Mouse (Mus musculus) cerebellum, adult 18-20 months (tissue): ENCODE data around the gene Cnpy4.
"Not testable (repeated sequence)": the region's sequence is repeated elsewhere in the genome, so short reads cannot be mapped to it uniquely, and the experiment has no call there.

Source experiments
- DNase-seq, 2 experiments: peaks; one replicate each; pipeline ENCODE4 v3.0.0; 2021

Cnpy4 gene

GRCm38 (mm10) chr5:138207253-138207652 is 20.0 kb downstream of the Cnpy4 start:
- DNase-seq: no peak

- no peak for DNase-seq
These were observed 20.6 kb downstream of the Cnpy4 start for GRCm38 (mm10) chr5:138207873-138208272.

GRCm38 (mm10) chr5:138216632-138217031 is 29.3 kb downstream of the Cnpy4 start:
- DNase-seq: not testable (repeated sequence)

DNA sequence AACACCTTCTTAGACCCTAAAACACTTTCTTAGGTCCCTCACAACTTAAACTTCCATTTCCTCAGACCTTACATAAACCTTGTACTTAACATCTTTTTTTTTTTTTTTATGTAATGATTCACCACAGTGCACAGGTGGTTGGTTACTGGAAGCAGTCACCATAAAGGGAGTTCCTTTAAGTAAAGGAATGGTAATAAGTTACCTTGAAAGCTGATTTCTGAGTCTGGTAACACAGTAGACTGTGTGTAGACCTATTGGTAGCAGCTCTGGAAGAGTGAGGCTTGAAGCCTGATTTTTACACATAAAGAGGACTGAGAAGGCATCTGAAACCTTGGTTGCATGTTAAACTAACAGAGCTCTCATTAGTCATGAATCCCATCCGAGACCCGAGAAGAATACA is 32.6 kb downstream of the Cnpy4 start:
- DNase-seq: no peak

GRCm38 (mm10) chr5:138222111-138222510 is 34.8 kb downstream of the Cnpy4 start:
- peak; percentile 76 to 78 for DNase-seq

GRCm38 (mm10) chr5:138223287-138223686 is 36.0 kb downstream of the Cnpy4 start:
- DNase-seq: no peak

GRCm38 (mm10) chr5:138225700-138226099 is 38.4 kb downstream of the Cnpy4 start, which contains the start of gene Nxpe5:
Gene Nxpe5 (plus strand): TSS chr5:138225898.
- DNase-seq: no peak

GRCm38 (mm10) chr5:138226491-138226890 is 39.2 kb downstream of the Cnpy4 start:
- DNase-seq: no peak

GRCm38 (mm10) chr5:138227367-138227766 is 40.1 kb downstream of the Cnpy4 start:
- no peak for DNase-seq

GRCm38 (mm10) chr5:138228026-138228425 is 40.7 kb downstream of the Cnpy4 start:
- DNase-seq: peak; percentile 11 to 12

DNA sequence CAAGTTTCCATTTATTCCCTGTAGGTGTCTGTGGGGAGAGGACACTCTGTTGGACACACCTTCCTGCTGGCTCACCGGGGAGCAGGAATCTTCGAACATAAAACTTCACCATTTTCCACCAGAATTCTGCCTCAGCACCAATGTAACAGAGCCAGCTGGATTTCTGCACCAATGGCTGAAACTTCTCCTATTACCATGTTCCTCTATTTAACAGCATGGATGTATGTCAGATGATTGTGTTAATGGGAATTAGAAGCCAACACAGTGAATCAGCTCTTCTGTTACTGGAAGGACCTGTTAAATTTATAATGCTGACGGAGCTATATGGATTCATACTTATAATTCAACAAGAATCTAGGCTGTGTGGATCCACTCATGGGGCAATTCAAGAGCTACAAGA is 42.2 kb downstream of the Cnpy4 start:
- no peak for DNase-seq

DNA sequence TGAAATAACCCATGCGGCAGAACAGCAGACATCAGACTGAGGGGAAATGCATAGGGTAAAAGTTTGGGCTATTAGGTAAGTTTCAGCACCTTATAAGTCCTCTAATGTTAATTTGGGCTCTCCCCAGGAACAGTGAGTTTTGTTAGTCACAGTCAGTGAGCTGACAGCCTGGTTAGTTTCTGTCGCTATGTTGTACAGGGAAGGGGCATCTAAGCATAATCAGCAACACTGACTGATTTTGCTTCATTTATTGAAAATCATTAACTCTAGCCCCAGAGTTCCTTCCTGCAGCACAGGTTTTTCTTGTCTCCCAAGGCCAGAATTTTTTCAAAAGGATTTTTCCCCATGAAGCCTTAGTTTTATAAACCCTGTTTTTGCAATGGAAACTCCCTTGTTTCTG is 46.5 kb downstream of the Cnpy4 start:
- no peak for DNase-seq

- no peak for DNase-seq
These were observed 46.9 kb downstream of the Cnpy4 start for GRCm38 (mm10) chr5:138234224-138234623.

GRCm38 (mm10) chr5:138241511-138241910 is 54.2 kb downstream of the Cnpy4 start:
- no peak for DNase-seq
